Mouse (Mus musculus) embryo, embryonic 10 days (tissue): ENCODE data around the gene Foxj1.

Experiments
- DNase-seq: peaks from one replicate; pipeline ENCODE4 v3.0.0-alpha.2; 2015; ENCODE audit warnings: low spot score

Gene Foxj1

DNA sequence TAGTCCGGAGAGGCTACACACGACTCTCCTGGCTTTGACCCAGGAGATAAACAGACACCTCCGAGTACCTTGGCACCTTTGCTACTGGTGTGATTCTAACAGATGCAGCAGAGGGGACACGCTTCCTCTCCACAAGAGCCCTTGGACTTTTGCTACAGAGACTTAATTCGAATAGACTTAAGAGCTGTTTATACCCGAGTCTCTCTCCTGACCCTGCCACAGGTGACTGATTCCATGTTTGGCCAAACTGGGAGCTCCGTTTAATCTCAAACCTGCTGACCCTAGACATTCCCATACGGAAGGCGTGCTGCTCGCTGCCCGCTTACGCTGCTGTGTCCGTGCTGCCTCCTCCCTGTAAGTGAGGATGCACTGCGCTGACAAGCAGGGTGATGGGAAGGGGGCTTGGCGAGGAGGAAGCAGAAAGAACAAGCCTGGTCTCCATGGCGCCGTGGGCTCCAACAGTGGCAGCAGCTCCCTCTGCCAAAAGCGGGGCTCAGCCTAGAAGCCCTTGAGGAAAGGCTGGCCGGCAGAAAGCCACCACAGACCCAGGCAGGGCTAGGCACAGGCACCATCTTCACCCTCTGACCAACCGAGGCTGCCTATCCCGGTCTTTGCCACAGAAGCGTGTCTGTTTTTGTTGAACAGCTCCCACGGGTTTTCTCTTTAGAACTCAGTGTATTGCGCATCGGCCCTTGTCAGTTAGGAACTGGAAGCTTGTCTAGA lies 7.0 kb upstream of the Foxj1 start:
- no peak for DNase-seq

DNA sequence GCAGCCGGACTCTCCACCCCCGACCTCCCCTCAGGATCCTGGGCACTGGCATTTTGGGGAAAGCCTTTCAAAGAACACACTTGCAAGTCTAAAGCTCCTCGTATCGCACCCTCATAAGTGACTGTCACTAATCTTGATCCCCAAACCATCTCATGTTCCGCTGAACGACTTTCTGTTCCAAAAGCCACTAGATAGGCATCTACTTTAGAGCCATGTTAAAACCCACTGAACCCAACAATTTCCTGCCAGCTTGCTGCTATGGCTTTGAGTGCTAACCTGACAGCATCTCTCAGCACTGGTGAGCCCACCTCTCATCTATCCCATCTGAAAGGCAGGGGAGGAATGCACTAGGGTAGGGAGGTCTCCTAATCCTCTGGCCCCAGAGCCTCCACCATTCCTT lies 2.3 kb upstream of the Foxj1 start:
- DNase-seq = no peak

DNA sequence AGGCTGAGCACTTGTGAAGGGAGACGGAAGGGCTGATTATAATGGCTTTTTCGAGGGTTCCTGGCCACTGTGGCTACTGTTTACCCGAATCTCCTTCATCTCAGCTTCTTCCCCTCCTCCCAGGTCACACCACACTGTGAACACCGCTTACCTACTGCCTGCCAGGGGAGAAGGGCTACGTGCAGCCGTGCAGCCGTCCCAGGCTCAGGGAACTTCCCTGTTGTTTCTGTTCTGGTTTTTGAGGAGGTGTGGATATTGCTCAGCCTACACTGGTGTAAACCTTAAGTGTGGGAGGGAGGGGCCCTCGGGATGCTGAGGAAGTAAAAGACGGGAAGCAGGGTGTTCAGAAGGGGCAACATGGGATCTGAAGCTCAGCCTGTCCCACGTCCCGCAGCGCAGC lies 1.8 kb upstream of the Foxj1 start:
- no peak for DNase-seq

DNA sequence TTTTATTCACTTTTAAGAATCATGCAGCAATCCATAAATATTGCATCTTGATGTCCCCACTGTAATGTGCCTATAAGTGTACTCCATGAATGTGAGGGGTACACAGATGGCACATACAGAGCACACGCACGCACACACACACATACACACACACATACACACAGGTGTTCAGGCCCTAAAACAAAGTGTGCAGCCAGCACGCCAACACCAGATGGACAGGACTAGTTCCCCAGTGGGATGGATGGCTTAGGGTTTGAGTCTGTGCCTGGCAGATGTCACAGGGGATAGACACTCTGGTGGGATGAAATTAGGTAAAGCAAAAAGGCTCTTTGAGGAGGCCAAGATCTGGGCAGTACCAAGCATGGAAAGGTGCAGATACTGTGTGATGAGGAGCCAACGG lies 1.2 kb upstream of the Foxj1 start:
- DNase-seq = no peak

DNA sequence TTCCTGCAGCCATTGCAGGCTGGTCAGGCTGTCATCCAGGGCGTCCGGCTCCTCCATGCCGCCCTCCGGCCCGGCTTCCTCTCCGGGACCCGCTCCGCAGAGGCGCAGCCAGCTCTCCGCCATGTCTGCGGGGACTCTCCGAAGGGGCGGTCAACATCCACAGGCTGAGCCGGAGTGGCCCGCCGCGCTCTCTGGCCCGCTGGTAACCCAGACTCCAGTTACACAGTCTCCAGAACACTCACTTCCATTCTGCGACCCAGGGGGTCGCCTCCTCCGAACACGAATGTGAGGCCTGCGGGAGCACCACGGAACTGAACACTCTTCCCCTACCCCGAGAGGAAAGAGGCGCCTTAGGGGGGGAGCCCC lies 799 bp downstream of the Foxj1 start:
- DNase-seq = no peak

DNA sequence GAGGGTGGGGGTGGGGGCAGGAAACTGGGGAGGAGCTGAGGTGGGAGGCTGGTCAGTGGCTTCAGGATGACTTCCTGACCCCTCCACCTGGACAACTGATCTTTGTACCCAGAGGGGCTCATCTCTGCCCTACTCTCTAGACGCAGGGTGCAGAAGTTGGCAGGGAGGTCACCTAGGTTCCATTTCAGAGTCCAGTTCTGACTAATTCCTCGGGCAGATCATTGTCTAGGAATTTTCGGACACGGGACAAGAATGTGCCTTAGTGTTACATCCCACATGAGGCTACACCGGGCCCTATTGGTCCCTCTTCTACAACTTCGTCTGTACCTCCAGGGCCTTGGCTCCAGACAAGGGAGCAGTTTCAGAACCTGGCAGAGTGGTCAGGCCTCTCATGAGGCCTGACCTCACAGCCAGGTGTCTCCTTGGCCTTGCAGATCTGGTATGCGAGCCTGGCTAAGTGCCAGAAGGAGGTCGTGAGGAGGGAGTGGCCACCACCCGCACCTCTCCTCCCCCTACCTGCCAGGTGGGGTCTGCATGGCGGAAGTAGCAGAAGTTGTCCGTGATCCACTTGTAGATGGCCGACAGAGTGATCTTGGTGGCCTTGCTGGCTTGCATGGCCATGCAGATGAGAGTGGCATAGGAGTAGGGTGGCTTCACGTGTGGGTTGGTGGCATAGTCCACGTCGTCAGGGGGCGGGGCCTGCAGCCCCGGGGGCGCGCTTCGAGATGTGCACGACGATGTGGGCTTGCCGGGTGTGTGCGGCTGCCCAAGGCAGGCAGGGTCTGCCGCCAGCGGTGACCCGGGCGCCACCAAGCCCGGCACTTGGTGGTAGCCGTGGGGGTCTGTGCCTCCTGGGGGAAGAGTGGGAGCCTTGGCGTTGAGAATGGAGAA lies 1.4 kb downstream of the Foxj1 start:
- DNase-seq = no peak

DNA sequence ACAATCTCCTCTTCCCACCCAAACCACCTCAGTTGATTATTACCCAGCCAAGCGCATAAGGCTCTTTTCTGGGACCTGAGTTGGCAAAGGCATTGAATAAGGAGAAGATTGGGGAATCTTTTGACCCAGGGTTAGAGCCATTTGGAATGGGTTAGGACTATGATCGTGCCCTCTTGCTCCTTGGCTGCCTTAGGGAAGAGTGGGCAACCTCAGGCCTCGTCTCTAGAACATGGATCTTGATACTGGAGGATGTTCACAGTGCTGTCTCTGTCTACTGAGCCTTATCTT lies 2.3 kb downstream of the Foxj1 start:
- DNase-seq = no peak

DNA sequence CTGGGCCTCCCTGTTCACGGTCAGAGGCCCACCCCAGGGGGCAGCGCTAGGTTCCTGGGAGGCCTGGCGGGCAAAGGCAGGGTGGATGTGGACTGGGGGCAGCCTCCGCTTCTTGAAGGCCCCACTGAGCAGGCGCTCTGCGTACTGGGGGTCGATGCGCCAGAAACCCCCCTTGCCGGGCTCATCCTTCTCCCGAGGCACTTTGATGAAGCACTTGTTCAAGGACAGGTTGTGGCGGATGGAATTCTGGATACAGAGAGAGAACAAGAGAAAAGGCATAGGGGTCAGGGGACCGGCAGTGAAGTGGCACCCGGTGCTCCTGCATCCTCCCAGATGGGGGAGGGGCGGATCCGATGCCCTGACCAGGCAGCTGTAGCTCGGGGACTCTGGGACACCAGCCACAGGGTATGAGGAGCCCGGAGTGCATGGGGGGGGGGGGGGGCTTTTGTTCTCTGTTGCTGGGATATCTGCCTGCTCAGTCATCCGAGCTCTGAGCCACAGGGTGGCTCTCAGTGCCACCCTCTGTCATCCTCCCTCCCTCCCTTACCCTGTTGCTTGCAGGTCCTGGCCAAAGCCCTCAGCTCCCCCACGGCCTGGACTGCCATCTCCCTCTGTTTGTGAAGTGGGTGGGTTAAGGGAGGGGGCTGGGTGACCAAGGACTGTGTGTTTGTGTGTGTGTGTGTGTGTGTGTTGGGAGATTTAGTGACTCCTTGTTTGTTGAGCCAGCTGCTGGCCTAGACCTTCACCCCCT lies 2.8 kb downstream of the Foxj1 start:
- peak; percentile 75 for DNase-seq

DNA sequence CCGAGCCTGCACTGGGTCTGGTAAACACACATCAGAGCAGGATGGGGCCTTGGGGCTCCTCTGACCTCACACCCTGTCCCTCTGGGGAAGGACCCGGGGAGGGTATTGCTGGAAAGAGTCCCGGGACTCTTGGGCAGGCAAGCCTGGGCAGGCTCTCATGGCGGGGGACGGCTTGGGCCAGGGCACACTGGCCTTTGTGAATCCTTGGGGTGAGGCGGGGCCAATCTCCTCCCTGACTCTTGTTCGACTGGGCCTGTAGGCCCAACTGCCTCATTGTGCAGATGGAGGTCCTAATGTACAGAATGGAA lies 5.0 kb downstream of the Foxj1 start:
- DNase-seq = no peak

DNA sequence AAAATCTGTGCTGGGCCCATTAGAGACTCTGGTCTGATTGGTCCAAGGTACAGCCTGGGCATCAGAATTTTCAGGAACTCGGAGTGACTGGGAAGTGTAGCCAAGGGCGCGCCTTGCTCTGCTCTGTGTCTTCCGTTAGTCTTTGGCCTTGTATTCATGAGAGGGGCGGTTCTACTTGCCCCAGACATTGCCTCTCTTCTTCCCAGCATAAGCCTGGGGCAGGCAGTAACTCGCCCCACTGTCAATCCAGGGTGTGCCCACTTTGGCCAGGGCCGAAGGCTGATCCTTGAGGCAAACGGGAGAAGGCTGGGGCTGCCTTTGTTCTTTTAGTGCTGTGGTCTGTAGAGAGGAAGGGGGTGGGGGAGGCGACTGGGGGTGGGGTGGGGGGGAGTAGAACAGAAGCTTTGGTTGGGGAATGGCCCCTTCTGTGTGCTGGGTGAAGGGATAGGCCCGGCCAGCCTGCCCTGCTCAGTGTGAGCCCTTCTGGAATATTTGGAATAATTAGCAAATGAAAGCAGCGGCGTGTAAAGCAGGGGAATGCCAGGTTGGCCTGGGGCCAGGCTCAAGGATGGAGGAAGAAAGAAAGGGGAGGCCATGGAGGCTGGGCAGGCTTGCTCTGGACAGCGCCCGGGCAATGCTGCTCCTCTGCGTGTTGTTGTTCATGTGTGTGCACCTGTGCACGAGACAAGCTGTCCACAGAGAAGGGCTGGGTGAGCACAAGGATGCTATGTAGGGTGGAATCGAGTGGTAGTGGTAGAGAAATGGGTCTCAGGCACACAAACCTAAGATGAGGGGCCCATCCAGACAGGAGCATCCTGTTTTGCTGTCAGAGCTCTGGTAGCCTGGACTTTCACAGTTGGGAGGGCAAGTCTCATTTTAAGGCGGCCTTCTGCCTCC lies 5.6 kb downstream of the Foxj1 start:
- DNase-seq = no peak

DNA sequence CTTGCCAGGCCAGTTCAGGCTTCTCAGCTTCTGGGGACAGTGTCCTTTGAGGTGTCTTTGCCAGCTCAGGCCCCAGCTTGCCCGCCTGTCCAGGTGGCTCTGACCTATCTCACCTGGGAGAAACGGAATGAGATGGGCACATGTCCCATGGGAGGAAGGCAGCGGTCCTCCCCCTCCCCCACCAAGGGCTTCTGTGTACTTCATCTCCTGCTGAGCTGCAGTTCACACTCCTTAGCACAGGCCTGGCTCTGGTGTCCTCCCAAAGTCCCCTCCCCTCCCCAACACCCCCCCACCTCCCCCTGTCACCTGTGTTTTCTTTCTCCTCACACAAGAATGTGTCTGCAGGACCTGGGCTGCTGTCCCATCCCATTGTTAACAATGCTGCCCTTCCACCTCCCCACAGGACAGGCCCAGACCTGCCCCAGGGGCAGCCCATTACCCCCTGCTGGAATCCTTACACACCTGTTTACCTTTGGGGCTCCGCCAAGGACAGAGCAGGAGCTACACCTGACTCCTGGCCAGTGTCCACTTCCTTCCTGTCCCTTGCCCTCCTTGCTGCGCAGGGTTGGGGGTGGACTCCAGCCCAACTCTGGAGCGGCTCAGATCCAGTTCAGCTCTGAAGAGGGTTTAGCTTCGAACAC lies 8.1 kb downstream of the Foxj1 start:
- no peak for DNase-seq

DNA sequence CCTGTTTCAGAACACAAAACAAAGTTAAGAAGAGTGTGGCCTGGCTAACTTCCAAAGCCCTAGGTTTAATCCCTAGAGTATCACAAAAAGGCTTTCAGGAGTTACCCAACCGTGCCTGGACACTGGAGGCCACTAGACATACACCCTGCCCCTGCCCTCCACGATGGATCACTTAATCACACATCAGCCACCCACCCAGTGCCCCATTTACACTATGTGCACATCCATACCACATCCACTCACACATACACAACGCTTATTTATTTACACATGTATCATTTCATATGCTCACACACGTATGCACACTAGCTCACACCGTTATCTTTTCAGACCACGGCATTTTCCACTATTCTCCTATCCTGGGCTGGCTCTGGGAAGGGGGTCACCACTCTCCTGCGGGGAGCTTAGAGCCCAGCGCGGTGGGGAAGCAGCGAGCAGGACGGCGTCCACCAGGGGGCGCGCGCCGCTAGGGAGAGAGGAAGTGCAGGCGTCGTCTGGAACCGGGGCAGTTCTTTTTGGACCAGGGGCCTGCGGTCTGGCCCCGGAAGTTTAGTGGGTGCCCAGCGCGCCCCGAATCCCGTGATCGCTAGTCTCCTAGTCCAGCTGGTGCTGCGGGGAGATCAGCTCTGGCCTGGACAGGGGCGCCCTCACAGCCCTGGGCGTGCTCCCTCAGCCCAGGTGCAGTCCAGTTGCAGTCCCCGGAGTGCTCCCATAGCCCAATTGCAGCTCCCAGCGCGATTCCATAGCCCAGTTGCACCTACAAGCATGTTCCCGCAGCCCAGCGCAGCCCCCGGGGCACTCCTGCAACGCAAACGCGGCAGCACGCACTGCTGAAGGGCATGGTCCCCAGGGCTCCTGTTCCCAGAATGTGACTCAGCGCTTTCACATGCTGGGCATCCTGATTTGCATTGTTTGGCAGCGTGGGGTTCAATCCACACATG lies 16.2 kb downstream of the Foxj1 start:
- DNase-seq = peak; percentile 93

DNA sequence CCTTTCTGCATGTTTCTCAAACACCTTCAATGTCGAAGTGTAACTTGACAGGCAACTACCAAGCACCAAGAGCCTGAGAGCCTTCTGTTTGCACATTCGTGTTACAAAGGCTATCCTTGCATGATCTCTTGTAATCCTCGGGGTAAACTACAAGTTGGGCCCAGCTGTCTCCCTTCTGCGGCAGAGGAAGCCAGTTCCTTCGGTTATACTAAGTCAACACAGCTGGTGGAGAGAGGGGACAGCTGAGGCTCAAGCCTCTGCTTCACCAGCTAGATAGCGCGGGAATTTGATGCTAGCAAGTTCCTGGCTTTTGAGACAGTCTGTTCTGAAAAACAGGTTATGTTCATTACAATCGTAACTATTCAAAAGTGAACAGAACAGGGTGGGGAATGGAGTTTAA lies 22.8 kb downstream of the Foxj1 start:
- peak; percentile 49 for DNase-seq

DNA sequence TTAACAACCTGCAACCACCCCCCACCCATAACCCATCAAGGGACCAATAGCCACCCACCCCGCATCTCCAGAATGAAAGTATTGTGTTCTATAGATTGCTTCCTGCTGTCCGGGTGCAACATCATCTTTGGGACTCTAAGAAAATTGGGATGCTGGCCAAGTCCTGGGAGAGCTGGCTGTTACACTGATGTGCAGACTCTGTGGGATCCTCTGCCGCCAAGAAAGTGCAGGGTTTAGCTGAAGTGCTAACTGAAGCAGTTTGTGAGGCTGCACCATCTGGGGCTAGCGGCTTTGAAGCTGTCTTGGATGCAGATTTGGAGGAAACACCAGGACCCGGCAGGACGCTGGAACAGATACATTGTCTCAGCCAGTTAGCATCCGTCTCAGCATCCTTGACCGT lies 24.0 kb downstream of the Foxj1 start:
- DNase-seq = no peak

DNA sequence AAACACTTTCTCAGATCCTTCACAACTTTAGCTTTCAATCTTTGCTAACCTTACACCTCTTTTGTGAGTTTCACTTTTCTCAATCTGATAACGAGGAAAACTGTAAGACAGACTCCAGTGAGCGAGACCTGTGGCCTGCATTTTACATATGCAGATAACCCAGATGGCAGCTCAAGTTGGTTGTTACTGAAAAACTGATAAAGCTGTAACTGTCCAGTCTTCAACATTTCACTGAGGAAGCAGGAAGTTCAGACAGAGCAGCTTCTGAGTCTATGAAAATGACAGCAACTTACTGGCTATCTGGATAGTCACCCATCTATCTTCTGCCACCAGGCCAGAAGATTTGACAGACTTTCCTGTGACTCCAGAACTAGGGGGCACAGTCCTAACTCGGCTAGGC lies 25.6 kb downstream of the Foxj1 start:
- no peak for DNase-seq

DNA sequence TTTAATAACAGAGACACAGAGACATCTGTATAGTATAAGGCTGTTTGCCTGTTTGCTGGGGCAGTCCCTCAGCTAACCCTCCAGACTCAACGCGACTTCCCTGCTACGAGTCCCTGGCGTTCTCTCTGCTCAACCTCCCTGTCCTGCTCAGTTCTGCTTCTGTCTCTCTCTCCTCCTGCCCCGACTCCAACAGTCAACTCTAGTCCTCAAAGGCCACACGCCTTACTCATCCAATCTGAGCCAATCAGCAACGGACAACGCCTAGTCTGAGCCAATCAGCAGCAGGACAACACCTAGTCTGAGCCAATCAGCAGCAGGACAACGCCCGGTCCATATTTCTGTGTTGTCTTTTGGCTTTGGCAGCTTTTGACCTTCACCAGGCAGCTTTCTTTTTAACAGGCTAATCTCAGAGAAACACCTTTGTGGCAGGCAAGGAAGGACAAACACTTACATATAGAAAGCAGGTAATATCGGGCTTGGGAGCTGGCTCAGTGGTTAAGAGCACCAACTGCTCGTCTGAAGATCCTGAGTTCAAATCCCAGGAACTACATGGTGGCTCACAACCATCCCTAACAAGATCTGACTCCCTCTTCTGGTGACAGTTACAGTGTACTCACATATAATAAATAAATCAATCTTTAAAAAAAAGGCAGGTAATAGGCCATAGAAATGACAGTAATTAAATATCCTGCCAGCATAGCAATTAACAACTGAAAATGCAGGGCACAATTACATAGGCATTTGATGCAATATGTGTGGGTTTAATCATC lies 27.3 kb downstream of the Foxj1 start:
- DNase-seq = no peak

DNA sequence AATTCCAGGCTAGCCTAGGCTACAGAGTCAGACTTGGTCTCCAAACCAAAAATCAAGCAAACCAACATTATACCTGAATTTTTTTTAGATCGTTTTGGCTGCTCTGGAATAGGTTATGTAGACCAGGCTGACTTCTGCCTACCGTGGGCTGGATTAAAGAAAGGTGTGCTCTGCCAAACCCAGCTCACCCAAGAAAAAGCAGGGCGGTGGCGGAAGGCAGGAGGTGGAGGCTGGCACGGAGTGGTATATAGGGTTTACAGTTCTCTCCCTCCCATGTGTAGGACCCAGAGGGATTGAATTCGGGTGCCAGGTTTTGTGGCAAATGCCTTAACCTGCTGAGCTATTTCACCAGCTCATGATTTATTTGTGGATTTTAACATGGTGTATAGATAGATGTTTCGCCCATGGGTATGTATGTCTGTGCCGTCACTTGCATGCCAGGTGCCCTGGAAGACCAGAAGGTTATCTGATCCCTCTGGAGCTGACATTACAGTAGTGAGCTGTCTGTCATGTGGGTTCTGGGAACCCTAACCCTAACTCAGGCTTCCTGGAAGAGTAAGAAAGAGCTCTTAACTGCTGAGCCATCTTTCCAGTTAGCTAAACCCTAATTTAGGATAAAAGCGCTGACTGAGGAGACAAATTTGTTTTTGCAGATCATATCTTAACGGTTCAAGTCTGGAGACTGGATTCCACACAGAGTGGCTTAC lies 28.0 kb downstream of the Foxj1 start, which contains the start of gene Exoc7:
Gene Exoc7, minus strand, starts transcription at position 215 of the 707 bp plus-strand sequence.
- no peak for DNase-seq

DNA sequence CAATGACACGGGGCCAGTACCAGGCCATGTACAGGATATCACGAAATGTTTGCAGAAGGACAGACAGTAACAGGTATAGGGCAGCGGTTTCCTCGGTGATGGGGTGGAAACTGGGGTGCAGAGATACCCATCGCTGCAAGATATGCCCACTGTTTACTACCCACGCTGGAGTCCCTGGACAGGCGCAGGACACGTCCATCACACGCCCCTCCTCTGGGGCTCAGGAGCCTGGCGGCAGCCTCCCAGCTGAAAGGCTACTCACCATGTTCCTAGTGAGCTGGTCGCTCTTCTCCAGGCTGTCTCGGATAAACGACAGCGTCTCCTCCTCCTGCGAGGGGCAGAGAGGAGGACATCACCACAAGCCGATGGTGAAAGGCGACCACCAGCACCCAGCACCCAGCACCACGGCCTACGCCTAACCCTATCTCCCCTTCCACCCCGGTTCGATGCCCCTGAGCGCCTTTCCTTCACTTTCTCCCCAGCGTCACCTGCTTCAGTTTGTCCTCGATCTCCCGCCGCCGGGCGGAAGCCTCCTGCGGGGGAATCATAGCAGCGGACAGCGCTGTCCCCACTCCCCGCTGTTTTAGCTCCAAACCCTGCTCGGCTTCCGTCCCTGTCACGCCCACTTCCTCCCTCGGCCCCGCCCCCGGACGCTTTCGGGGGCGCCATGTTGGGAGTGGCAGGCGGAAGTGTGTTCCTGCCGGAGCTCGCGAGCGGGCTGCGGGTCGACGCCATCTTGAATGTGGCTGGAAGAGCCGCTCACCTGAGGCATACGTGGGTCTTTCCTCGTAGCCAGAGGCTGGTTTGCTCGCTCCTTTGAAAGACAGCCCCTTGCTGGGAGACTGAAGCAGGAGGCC lies 28.8 kb downstream of the Foxj1 start:
- peak; percentile 94 for DNase-seq
